Comparison of ENCODE assay signal across 17 mouse cellular contexts in the genomic region with DNA sequence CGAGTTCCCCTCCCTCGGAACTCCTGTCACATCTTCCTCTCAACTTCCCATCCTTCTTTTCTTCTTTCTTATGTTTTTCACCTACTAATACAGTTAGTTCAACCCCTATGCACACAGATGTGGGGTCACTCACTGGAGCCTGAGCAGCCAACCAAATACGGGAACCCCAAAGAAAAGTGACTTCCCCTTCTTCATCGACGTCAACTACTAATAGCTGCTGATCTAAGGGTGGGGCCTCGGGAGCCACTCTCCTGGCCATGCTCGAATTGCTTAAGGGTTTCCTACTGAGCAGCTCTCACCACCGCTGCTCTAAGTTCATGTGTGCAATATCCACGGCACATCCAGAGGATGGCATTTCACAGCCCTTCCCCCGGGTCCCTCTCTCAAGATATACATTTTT.
"Had no signal": no experiment of that assay in that cellular context is flagged by ENCODE, and none has a peak within 500 bp of the region (broad histone marks: within the 10 kb centered on the region; RNA-seq: fewer than 3 reads in every experiment).

No protein-coding gene starts in this region.

- DNase-seq: left cerebral cortex, postnatal 4 days; liver; liver, embryonic 13.5 days; liver, postnatal 0 days; lung, adult 18-20 months; lung, adult 2 months; lung, embryonic 14.5 days; lung, postnatal 10 days; lung, postnatal 14 days; lung, postnatal 36 days; lung, postnatal 4 days; midbrain, embryonic 14.5 days had no signal

- ATAC-seq: liver, embryonic 12.5 days; liver, postnatal 0 days; lung, postnatal 0 days; midbrain, embryonic 13.5 days; midbrain, embryonic 15.5 days; midbrain, embryonic 16.5 days had no signal
